Mouse (Mus musculus) bone marrow macrophage, adult 2 months (primary cell): ENCODE measurements at regions not wholly inside any gene's neighbourhood (a gene's known extent, or its start where the extent isn't known, plus 50 kb on each side); places are given as distances from the start of the nearest gene placed in this dataset.

Experiments used
- H3K27ac ChIP-seq: 2 replicates; pipeline ENCODE4 v1.5.1; 2012; ENCODE audit warnings: low read depth, low read length; ENCODE audit not compliant: insufficient read depth
- H3K4me1 ChIP-seq: 2 replicates; pipeline ENCODE4 v1.6.1; 2012; ENCODE audit warnings: low read length; ENCODE audit not compliant: control insufficient read depth, insufficient read depth
- H3K4me3 ChIP-seq: 2 replicates; pipeline ENCODE4 v1.5.1; 2012; ENCODE audit warnings: mild to moderate bottlenecking, low read length, moderate library complexity; ENCODE audit not compliant: insufficient read depth
- CTCF ChIP-seq: IDR thresholded peaks from 2 replicates; pipeline ENCODE4 v1.5.1; 2012; ENCODE audit warnings: low read depth, mild to moderate bottlenecking, low read length, moderate library complexity
- POLR2A ChIP-seq: IDR thresholded peaks from 2 replicates; pipeline ENCODE4 v1.6.1; 2012; ENCODE audit warnings: mild to moderate bottlenecking, low read depth, low read length, borderline replicate concordance

GRCm38 (mm10) chr3:9901663-9902062 is 186.2 kb upstream of the Gm9833 start:
- Histone ChIP-seq H3K4me3 (no peak overlapping the region), H3K27ac (no peak overlapping the region), H3K4me1 (peaks cover 10% of the 10 kb centered on the region)
- no peak for TF ChIP-seq POLR2A

DNA sequence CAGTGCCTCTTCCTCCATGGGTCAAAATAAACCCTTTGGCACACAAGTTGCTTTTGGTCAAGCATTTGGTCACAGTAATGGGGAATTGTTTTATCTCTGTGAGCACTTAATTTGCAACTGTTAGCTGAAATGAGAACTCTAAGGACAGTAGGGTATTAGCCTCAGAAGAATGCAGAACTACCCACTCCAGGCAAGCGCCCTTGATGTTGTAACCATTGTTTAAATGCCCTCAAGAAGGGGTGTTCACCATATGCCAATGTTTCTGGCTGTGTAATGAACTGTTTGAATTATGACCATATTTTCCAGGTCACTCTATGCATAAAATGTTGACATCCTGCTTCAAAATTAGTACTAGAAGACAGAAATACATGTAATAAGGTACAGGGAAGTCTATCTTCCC is 174.6 kb upstream of the Gm9833 start:
- no peak overlapping the region for H3K4me3 ChIP-seq
- no peak for TF ChIP-seq CTCF
- no peak for TF ChIP-seq POLR2A
- peaks cover 3% of the 10 kb centered on the region; the same call in 1 of the 2 replicates for H3K4me1 ChIP-seq
- no peak overlapping the region for H3K27ac ChIP-seq

- TF ChIP-seq POLR2A = no peak
- TF ChIP-seq CTCF = no peak
- peaks cover 3% of the 10 kb centered on the region; the same call in 1 of the 2 replicates for H3K4me1 ChIP-seq
- H3K4me3 ChIP-seq = no peak overlapping the region
- H3K27ac ChIP-seq = no peak overlapping the region
Measured at GRCm38 (mm10) chr3:9916538-9917106, 171.3 kb upstream of the Gm9833 start.

- TF ChIP-seq CTCF (no peak), POLR2A (no peak)
- Histone ChIP-seq H3K4me3 (no peak overlapping the region), H3K27ac (no peak overlapping the region), H3K4me1 (no peaks in the 10 kb centered on the region)
Measured at GRCm38 (mm10) chr3:9920331-9920730, 167.6 kb upstream of the Gm9833 start.

DNA sequence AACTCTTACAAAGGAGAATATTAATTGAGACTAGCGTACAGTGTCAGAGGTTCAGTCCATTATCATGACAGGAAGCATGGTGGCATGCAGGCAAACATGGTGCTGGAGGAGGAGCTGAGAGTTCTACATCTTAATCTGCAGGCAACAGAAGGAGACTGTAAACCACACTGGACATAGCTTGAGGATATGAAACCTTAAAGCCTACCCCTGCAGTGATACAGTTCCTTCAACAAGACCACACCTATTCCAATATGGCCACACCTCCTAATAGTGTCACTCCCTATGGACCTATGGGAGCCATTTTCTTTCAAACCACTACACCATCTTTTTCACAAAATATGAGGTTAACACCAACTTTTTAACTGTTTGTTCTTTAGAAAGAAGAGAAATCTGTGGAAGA is 166.2 kb upstream of the Gm9833 start:
- TF ChIP-seq CTCF (no peak), POLR2A (no peak)
- Histone ChIP-seq H3K27ac (no peak overlapping the region), H3K4me3 (no peak overlapping the region), H3K4me1 (no peaks in the 10 kb centered on the region)

DNA sequence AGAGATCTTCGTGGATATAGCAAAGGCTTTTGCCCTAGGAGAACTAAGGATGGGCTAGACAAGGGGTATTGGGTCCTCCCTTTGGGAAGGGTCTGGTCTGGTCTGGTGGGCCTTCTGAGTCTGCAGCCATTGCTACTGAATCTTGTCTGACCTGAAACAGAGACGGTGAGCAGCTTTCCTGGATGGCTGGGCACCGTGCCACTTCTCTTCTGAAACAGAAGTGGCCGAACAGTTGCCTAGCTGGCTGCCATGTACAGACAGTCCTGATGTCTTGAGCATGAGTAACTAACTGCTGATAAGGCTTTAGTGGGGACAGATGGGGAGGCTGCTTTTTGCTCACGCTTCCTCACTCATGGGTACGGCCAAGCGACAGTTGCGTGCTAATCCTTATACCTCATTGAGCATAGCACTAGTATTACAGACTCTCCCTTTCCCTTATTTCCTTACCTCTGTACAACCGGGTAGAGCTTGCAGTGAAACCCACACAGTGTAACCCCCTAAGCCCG is 165.3 kb upstream of the Gm9833 start:
- Histone ChIP-seq H3K27ac (no peak overlapping the region), H3K4me1 (no peaks in the 10 kb centered on the region), H3K4me3 (no peak overlapping the region)
- no peak for TF ChIP-seq CTCF
- TF ChIP-seq POLR2A = no peak

DNA sequence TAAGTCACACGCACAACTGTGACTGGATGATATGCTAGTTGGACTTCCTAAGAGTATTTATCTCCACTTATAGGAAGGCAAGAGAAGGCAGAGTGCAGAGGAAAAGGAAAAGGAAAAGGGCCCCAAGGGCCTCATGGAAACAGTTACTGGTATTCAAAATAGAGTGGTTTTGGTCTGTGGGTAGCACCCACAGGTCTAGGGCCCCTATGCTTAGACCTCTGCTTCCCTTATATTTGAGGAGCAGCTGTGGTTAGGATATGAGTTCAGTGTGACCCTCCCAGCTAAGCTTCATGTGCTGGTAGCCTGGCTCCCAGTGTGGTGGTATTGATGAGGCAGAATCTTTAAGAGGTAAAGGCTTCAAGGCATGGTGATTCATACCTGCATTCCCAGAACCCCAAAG is 163.3 kb upstream of the Gm9833 start:
- H3K4me3 ChIP-seq = no peak overlapping the region
- H3K4me1 ChIP-seq = no peaks in the 10 kb centered on the region
- no peak overlapping the region for H3K27ac ChIP-seq
- TF ChIP-seq POLR2A (no peak), CTCF (no peak)

DNA sequence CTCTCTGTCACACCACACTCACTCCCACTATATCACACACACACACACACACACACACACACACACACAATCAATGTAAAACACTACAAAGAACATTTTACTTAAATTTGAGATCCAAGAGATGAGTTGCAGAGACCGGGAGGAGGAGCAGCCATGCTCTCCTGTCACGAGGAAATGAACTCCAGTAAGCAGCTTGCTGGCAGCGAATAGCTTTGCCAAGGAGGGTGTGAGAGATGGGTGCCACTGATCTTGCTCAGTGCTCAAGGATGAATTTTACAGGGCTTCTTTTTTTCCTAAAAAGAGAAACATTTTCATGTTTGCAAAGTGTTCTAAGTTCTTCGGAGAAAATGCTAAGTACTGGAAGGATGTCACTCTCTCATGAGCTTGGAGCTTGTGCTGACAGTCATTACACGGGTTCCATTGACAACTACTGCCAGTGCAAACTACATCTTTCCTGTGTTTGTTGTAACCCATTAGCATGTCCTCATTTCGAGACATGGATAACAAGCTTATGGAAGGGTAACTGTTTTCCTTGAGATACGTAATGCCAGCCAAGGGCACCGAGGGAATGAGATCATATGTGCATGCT is 151.0 kb upstream of the Gm9833 start:
- Histone ChIP-seq H3K4me1 (no peaks in the 10 kb centered on the region), H3K27ac (no peak overlapping the region), H3K4me3 (no peak overlapping the region)
- TF ChIP-seq CTCF (no peak), POLR2A (no peak)

DNA sequence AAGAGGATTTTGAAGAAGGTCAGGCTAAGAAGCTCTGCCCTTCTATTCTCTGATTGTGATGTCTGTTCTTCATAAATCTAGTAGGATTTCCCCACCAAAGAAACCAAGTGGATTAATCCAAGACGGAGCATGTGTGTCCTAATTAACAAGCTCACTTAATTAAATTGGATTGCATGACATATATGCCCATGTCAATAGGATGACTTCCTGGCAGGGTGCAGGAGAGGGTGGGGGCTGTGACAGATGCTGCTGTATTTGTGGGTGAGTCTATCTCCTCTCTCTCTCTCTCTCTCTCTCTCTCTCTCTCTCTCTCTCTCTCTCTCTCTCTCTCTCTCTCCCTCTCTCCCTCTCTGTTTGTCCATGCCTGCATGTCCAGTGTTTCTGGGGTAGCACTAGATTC is 149.3 kb upstream of the Gm9833 start:
- TF ChIP-seq POLR2A (no peak), CTCF (no peak)
- Histone ChIP-seq H3K4me1 (peaks cover 2% of the 10 kb centered on the region; the same call in 1 of the 2 replicates), H3K27ac (no peak overlapping the region), H3K4me3 (no peak overlapping the region)

DNA sequence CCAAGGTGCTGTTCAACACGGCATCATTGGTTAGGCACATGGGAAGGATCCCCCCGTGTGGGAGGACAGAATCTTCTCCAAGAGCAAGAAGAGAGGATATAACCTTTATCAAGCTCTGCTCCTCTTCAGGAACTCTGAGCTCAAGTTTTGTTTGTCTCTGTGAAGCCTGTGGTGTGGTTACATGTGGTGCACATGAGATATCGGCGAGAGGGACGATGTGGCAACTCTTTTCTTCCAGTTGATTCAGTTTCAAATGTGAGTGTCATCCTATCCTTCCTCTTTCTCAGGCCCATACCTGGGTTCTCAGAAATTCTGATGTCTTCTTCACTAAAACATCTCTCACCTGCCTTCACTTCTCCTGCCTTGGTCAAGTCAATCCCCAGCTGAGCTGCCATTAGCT is 145.3 kb upstream of the Gm9833 start:
- Histone ChIP-seq H3K27ac (no peak overlapping the region), H3K4me1 (peaks cover 8% of the 10 kb centered on the region; the same call in 1 of the 2 replicates), H3K4me3 (no peak overlapping the region)
- TF ChIP-seq CTCF (no peak), POLR2A (no peak)
